Mouse (Mus musculus): Measurements from ENCODE around the gene Uts2. TPM values are rescaled to one million over a fixed set of nuclear protein-coding genes. Genes with fewer than 3 reads are reported as not detected.

Uts2 gene
- polyA plus RNA-seq, 1 experiment from 2014 or later, result not detected

DNA sequence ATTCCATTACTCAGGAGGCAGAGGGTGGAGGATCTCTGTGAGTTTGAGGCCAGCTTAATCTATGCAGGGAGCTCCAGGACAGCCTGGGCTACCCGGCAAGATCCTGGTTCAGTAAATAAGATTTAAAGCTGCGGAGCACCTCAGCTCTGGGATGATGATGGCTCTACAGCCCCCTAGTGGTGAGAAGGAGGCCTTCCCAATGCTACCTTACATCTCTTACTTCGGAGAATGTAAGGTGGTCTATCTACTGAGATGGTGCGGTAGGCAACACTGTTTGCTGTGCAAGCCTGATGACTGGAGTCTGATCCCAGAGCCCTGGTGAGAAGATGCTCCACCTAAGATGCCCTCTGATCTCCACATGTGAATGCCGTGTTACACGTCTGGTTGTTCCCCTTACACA lies 30.1 kb downstream of the Uts2 start:
- WGBS, result 45% methylated on average over 6 of the region's 6 CpGs
- H3K36me3 ChIP-seq, result no peaks in the 10 kb centered on the region
- H3K4me1 ChIP-seq, result no peaks in the 10 kb centered on the region
- no peak overlapping the region for H3K4me3 ChIP-seq
- no peak overlapping the region for H3K27ac ChIP-seq (replicated peaks)
- H3K9me3 ChIP-seq, result no peaks in the 10 kb centered on the region
- H3K27me3 ChIP-seq, result no peaks in the 10 kb centered on the region
- H3K4me2 ChIP-seq (replicated peaks), result no peak overlapping the region
- no peak overlapping the region for H3K9ac ChIP-seq (replicated peaks)
- ATAC-seq (replicated peaks), result no peak

DNA sequence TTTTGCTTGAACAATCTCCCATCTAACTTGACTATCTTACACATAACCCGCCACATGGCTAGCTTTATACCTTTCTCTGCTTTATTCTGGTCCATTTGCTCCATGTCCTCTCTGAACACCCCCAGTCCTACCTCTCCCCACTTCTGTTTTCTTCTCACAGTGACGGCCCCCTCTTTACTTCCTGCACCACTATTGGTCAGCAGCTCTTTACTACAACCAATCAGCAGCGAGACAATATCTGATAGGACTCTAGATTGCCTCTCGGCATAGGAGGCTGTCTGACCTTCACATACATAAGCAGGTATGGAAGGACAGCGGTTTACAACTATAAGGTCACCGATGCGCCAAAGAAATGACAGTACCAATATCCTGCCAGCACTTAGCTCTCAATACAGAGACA lies 39.6 kb downstream of the Uts2 start:
- no peaks in the 10 kb centered on the region for H3K9me3 ChIP-seq
- H3K27ac ChIP-seq (replicated peaks), result no peak overlapping the region
- H3K9ac ChIP-seq (replicated peaks), result no peak overlapping the region
- WGBS, result 87% methylated on average over 7 of the region's 7 CpGs
- no peak overlapping the region for H3K4me2 ChIP-seq (replicated peaks)
- H3K27me3 ChIP-seq, result no peaks in the 10 kb centered on the region
- no peak overlapping the region for H3K4me3 ChIP-seq
- no peaks in the 10 kb centered on the region for H3K36me3 ChIP-seq
- no peaks in the 10 kb centered on the region for H3K4me1 ChIP-seq
- ATAC-seq (replicated peaks), result no peak

DNA sequence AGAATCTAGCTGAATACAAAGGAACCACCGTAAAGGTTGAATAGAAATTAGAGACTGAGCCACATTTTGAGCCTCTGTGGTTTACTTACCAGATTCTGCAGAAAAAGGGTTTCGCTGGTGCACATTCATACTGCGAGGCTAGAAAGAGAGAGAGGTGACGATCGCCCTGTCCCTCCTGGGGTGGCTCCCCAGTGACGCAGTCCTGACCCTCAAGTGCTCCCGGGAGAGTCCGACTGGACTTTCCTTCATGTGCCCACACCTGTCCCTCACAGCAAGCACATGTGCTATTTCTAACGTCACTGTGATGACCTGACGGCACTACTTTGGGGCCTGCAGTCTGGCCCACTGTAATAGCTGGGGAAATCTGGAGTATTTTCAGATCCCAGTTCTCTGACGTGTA lies 40.9 kb downstream of the Uts2 start:
- Histone ChIP-seq H3K4me2 (replicated peaks) (no peak overlapping the region), H3K4me1 (no peaks in the 10 kb centered on the region), H3K4me3 (no peak overlapping the region), H3K27me3 (0 out of 2 replicates have a peak, but pooled peaks cover 4% of the 10 kb centered on the region), H3K27ac (replicated peaks) (no peak overlapping the region), H3K36me3 (no peaks in the 10 kb centered on the region), H3K9me3 (no peaks in the 10 kb centered on the region), H3K9ac (replicated peaks) (no peak overlapping the region)
- ATAC-seq (replicated peaks), result no peak
- WGBS, result 89% methylated on average over 11 of the region's 11 CpGs

DNA sequence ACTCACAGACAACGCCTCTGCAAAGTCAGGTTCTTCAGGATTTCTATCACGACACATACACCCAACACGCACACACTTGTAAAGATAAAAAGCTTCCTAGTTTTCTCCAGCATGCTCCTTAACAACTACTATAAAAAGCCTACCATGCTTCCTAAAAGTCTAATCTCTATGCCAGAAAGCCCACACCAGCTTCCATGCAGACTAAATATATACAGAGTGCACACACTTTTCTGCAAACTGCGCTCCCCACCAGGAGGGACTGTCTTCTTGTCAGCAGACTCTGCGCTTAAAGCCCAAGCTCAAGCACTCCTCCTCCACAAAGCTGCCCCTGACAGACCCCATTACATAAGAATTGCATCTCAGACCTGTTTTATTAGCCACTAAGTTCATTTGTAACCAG lies 44.6 kb downstream of the Uts2 start:
- Histone ChIP-seq H3K27ac (replicated peaks) (no peak overlapping the region), H3K4me2 (replicated peaks) (no peak overlapping the region), H3K27me3 (0 out of 2 replicates have a peak, but pooled peaks cover 9% of the 10 kb centered on the region), H3K4me3 (no peak overlapping the region), H3K36me3 (peaks cover 2% of the 10 kb centered on the region), H3K9me3 (no peaks in the 10 kb centered on the region), H3K4me1 (peaks cover 14% of the 10 kb centered on the region), H3K9ac (replicated peaks) (no peak overlapping the region)
- 86% methylated on average over 5 of the region's 5 CpGs for WGBS
- ATAC-seq (replicated peaks), result no peak

DNA sequence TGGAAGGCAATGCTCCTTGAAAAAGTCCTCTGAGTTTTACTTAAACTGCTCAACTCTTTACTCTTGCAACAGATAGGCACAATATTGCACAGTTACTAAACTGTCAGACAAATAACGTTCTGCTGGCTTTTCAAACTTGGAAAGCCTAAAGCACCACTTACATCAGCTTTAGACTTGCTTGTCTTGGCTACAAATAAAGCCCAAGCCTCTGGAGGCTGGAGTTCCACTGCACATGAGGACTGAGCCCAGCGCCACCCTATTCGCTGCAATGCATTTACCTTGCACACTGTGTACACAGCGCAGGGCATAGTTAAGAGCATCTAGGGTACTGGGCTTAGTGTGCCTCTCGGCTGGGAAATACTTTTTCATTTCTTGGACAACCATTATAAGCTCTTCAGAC lies 46.4 kb downstream of the Uts2 start:
- Histone ChIP-seq H3K9me3 (no peaks in the 10 kb centered on the region), H3K9ac (replicated peaks) (no peak overlapping the region), H3K27ac (replicated peaks) (no peak overlapping the region), H3K4me3 (0 out of 2 replicates have a peak overlapping the region, but pooled peaks have one; percentile 66), H3K4me2 (replicated peaks) (peak overlapping the region; percentile 92; the same call in 1 of the 2 replicates), H3K36me3 (peaks cover 17% of the 10 kb centered on the region), H3K27me3 (0 out of 2 replicates have a peak, but pooled peaks cover 9% of the 10 kb centered on the region), H3K4me1 (peaks cover 14% of the 10 kb centered on the region)
- 34% methylated on average over 5 of the region's 5 CpGs for WGBS
- ATAC-seq (replicated peaks), result no peak

DNA sequence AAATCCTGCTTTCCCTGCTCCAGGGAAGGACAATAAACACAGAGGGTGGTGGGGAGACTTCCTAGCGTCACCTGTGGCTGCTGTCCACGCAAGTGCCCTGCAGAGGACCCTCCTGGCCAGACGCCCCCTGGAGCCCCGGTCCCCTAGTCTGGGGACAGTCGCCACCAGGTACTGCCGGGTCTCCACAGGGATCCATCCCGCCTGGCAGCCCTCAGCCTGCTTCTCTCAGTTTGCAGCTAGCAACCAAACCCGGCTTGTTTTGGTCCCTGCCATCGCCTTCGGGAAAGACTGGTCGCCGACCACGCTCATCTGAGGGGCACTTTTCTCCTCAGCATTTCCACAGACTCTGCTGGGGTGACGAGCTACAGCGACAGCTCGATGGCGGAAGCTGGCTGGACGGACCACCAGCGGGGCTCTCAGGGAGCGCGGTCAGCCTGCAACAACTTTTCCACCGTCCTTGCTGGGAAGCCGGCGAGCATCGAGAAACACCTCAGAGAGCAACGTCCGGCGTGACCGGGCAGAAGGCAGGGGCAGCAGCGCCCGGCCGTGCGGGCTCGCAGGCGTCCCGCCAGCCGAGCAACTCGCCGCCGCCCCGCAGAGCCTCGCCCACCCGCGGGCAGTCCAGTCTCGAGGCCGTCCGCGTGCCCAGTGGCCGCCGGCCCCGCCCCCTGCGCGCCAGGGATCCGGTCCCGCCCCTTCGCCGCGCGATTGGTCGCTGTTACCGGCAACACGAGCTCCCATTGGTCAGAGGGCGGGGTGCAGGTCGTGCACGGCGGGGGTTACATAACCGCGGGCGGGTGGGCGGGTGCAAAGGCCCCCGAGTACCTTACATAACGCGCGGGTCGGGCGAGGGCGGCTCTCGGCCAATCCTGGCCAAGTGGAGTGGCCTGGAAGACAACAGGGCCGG lies 47.4 kb downstream of the Uts2 start, which contains the start of gene Per3:
TSS of gene Per3 (minus strand) at position 629 of the 907 bp plus-strand sequence.
- Histone ChIP-seq H3K27me3 (0 out of 2 replicates have a peak, but pooled peaks cover 9% of the 10 kb centered on the region), H3K4me3 (peak within 1 kb of the TSS; percentile 66), H3K9ac (replicated peaks) (peak within 1 kb of the TSS; percentile 39), H3K9me3 (no peaks in the 10 kb centered on the region), H3K4me1 (peaks cover 14% of the 10 kb centered on the region), H3K4me2 (replicated peaks) (peak within 1 kb of the TSS; percentile 92), H3K36me3 (peaks cover 27% of the 10 kb centered on the region), H3K27ac (replicated peaks) (no peak within 1 kb of the TSS)
- under 1% methylated on average over 78 of the region's 79 CpGs for WGBS
- ATAC-seq (replicated peaks), result peak; percentile 95

DNA sequence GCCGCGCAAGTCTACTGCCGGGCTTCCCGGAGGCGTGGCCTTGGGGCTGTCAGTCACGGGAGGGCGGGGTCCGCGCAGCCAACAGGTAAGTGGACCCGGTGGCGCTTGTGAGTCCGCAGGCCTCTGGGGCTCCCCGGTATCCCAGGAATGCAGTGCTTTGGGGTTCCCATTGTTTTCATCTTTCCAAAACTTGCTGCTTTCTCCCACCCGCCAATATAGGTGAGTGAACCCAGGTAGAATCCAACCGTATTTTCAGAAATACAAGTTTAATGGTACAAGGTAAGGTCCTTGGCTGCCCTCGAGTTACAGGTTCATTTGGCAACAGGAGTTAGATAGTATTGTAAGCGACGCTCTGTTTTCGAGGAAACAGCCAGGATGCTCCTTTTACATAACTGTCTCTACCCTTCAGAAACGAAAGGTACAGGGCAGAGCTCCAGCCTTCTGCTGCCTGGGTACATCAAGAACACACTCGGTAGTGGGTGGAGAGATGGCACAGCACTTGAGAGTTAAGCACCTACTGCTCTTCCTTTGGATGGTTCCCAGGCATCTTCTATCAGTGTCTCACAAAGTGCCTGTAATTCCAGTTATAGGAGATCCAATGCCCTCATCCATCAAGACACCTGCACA lies 48.2 kb downstream of the Uts2 start:
- ATAC-seq (replicated peaks), result peak; percentile 14; the same call in 1 of the 2 replicates
- 0 out of 2 replicates have a peak, but pooled peaks cover 9% of the 10 kb centered on the region for H3K27me3 ChIP-seq
- H3K4me2 ChIP-seq (replicated peaks), result peak overlapping the region; percentile 92
- peaks cover 14% of the 10 kb centered on the region for H3K4me1 ChIP-seq
- no peak overlapping the region for H3K27ac ChIP-seq (replicated peaks)
- peak overlapping the region; percentile 27 for H3K9ac ChIP-seq (replicated peaks)
- H3K36me3 ChIP-seq, result peaks cover 35% of the 10 kb centered on the region
- peak overlapping the region; percentile 66 for H3K4me3 ChIP-seq
- WGBS, result 5% methylated on average over 21 of the region's 21 CpGs
- H3K9me3 ChIP-seq, result no peaks in the 10 kb centered on the region

DNA sequence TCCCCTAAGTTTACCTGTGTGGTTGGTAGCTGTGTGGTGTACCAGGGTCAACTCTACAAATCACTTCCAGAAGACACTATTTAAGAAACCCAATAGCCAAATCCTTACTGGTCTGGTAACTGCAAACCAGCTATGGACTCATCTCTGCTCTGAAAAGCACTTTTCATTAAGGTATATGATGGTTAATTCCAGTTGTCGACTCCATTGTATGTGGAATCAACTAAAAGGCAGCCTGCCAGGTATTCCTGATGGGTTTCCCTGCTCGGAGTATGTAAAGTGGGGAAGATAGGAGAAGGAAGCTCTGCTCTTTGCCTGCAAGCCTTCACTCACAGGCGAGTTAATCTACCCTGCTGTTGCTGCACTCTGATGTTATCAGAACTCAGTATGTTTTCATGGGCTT lies 49.6 kb downstream of the Uts2 start:
- Histone ChIP-seq H3K9me3 (no peaks in the 10 kb centered on the region), H3K4me2 (replicated peaks) (no peak overlapping the region), H3K36me3 (peaks cover 47% of the 10 kb centered on the region), H3K9ac (replicated peaks) (no peak overlapping the region), H3K27me3 (0 out of 2 replicates have a peak, but pooled peaks cover 9% of the 10 kb centered on the region), H3K4me3 (no peak overlapping the region), H3K4me1 (peaks cover 14% of the 10 kb centered on the region), H3K27ac (replicated peaks) (no peak overlapping the region)
- WGBS, result 84% methylated on average over 3 of the region's 3 CpGs
- ATAC-seq (replicated peaks), result no peak

DNA sequence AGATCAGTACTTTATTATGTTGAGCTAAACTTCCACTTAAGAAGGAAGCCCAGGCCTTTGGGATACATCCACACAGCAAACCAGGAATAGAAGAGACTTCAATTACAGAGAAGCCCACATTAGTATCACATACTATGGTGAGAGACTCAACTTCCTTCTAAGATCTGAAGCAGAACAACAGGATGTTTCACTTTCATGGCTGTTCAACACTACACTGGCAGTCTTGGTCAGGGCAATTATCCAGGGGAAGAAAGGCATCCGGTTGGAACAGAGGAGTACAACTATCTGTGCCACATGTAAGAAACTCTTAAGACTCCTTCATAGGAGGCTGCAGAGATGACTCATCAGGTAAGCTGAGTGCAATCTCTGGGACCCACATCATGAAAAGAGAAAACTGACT lies 54.3 kb downstream of the Uts2 start:
- WGBS, result 100% methylated on average over 1 of the region's 1 CpGs
- ATAC-seq (replicated peaks), result no peak

More for the DNA sequence above, 54.3 kb downstream of the Uts2 start:
- peaks cover 5% of the 10 kb centered on the region for H3K4me1 ChIP-seq
- H3K27me3 ChIP-seq, result no peaks in the 10 kb centered on the region
- no peak overlapping the region for H3K4me2 ChIP-seq (replicated peaks)
- H3K36me3 ChIP-seq, result peaks cover 74% of the 10 kb centered on the region
- H3K27ac ChIP-seq (replicated peaks), result no peak overlapping the region
- H3K4me3 ChIP-seq, result no peak overlapping the region
- H3K9me3 ChIP-seq, result no peaks in the 10 kb centered on the region
- no peak overlapping the region for H3K9ac ChIP-seq (replicated peaks)

Other genes with a start within 250 kb of the Uts2 start
- gene Errfi1, start 143.2 kb upstream of the Uts2 start, polyA plus RNA-seq (2015; fragmentation: Nextera tagmentation; extraction: Ambion mirVana), result 16.2 and 17.3 TPM in 2 replicates
- gene Park7, start 82.7 kb upstream of the Uts2 start, polyA plus RNA-seq (2015; fragmentation: Nextera tagmentation; extraction: Ambion mirVana), result 381 and 388 TPM in 2 replicates
- gene Tnfrsf9, start 82.5 kb upstream of the Uts2 start, polyA plus RNA-seq (2015; fragmentation: Nextera tagmentation; extraction: Ambion mirVana), result 0.19 and 0.29 TPM in 2 replicates
- 3.0 and 3.3 TPM in 2 replicates for gene Per3, start 47.6 kb downstream of the Uts2 start, polyA plus RNA-seq (2015; fragmentation: Nextera tagmentation; extraction: Ambion mirVana)
- gene Vamp3, start 60.9 kb downstream of the Uts2 start, polyA plus RNA-seq (2015; fragmentation: Nextera tagmentation; extraction: Ambion mirVana), result 69.3 and 69.4 TPM in 2 replicates
- gene Gm13090, start 92.5 kb downstream of the Uts2 start, polyA plus RNA-seq (2015; fragmentation: Nextera tagmentation; extraction: Ambion mirVana), result 0.24 TPM in 1 of 2 replicates, not detected in the other